Mouse (Mus musculus): Measurements from ENCODE around the gene Mst1.

Gene Mst1

GRCm38 (mm10) chr9:108080168-108080567, at the start of gene Mst1:
Mst1 (plus strand) TSS chr9:108080436.
- in situ Hi-C loops (cut with MboI; ENCODE audit: unreplicated experiment in 2 of 2), result no loop called here

- in situ Hi-C loops (cut with MboI; ENCODE audit: unreplicated experiment in 2 of 2), result no loop called here
Observed at GRCm38 (mm10) chr9:108032126-108032525, 48.1 kb upstream of the Mst1 start.

GRCm38 (mm10) chr9:108035331-108036156, 44.7 kb upstream of the Mst1 start:
- in situ Hi-C loops (cut with MboI; ENCODE audit: unreplicated experiment in 2 of 2), result no loop called here

GRCm38 (mm10) chr9:108044751-108045492, 35.3 kb upstream of the Mst1 start:
- in situ Hi-C loops (cut with MboI; ENCODE audit: unreplicated experiment in 2 of 2), result loop anchor here in 1 of 2 experiments (5.0 kb wide), 1 partner anchor 38 kb away; no protein-coding TSS in a partner anchor

- in situ Hi-C loops (cut with MboI; ENCODE audit: unreplicated experiment in 2 of 2), result loop anchor here in 1 of 2 experiments (5.0 kb wide), 1 partner anchor 39 kb away; no protein-coding TSS in a partner anchor
Observed at GRCm38 (mm10) chr9:108046582-108046981, 33.7 kb upstream of the Mst1 start.

- in situ Hi-C loops (cut with MboI; ENCODE audit: unreplicated experiment in 2 of 2), result loop anchor here in 1 of 2 experiments (5.0 kb wide), 1 partner anchor 41 kb away; no protein-coding TSS in a partner anchor
Observed at GRCm38 (mm10) chr9:108047601-108048565, 32.4 kb upstream of the Mst1 start.

- in situ Hi-C loops (cut with MboI; ENCODE audit: unreplicated experiment in 2 of 2), result loop anchor here in 1 of 2 experiments (5.0 kb wide), 1 partner anchor 41 kb away; no protein-coding TSS in a partner anchor
Observed at GRCm38 (mm10) chr9:108048566-108048955, 31.7 kb upstream of the Mst1 start.

GRCm38 (mm10) chr9:108049016-108049455, 31.2 kb upstream of the Mst1 start, which contains the start of gene Gmppb:
Gmppb (plus strand) TSS chr9:108049242.
- in situ Hi-C loops (cut with MboI; ENCODE audit: unreplicated experiment in 2 of 2), result loop anchor here in 1 of 2 experiments (5.0 kb wide), 1 partner anchor 42 kb away; no protein-coding TSS in a partner anchor

GRCm38 (mm10) chr9:108049561-108050251, 30.5 kb upstream of the Mst1 start:
- in situ Hi-C loops (cut with MboI; ENCODE audit: unreplicated experiment in 2 of 2), result loop anchor here (5.0 to 25.0 kb wide), 3 partner anchors 42 to 412 kb away; partner anchors contain the start of genes Gnai2 (in 1 of the 2) and Rbm5 (in 1 of the 2)

- in situ Hi-C loops (cut with MboI; ENCODE audit: unreplicated experiment in 2 of 2), result loop anchor here in 1 of 2 experiments (25.0 kb wide), 2 partner anchors 289 to 414 kb away; partner anchors contain the start of genes Gnai2 and Rbm5
Observed at GRCm38 (mm10) chr9:108051184-108051930, 28.9 kb upstream of the Mst1 start.

GRCm38 (mm10) chr9:108051931-108052220, 28.4 kb upstream of the Mst1 start:
- in situ Hi-C loops (cut with MboI; ENCODE audit: unreplicated experiment in 2 of 2), result loop anchor here in 1 of 2 experiments (25.0 kb wide), 2 partner anchors 290 to 415 kb away; partner anchors contain the start of genes Gnai2 and Rbm5

GRCm38 (mm10) chr9:108052411-108052810, 27.8 kb upstream of the Mst1 start:
- in situ Hi-C loops (cut with MboI; ENCODE audit: unreplicated experiment in 2 of 2), result loop anchor here in 1 of 2 experiments (25.0 kb wide), 2 partner anchors 290 to 415 kb away; partner anchors contain the start of genes Gnai2 and Rbm5

- in situ Hi-C loops (cut with MboI; ENCODE audit: unreplicated experiment in 2 of 2), result loop anchor here in 1 of 2 experiments (25.0 kb wide), 2 partner anchors 291 to 416 kb away; partner anchors contain the start of genes Gnai2 and Rbm5
Observed at GRCm38 (mm10) chr9:108052885-108053664, 27.2 kb upstream of the Mst1 start, which contains the start of gene Amigo3. Amigo3 (plus strand) TSS chr9:108053159.

GRCm38 (mm10) chr9:108053665-108054225, 26.5 kb upstream of the Mst1 start:
- in situ Hi-C loops (cut with MboI; ENCODE audit: unreplicated experiment in 2 of 2), result loop anchor here in 1 of 2 experiments (25.0 kb wide), 2 partner anchors 291 to 416 kb away; partner anchors contain the start of genes Gnai2 and Rbm5

- in situ Hi-C loops (cut with MboI; ENCODE audit: unreplicated experiment in 2 of 2), result loop anchor here (5.0 to 25.0 kb wide), 3 partner anchors 92 to 417 kb away; partner anchors contain the start of genes Gnai2 (in 1 of the 2) and Rbm5 (in 1 of the 2)
Observed at GRCm38 (mm10) chr9:108054331-108055040, 25.8 kb upstream of the Mst1 start.

- in situ Hi-C loops (cut with MboI; ENCODE audit: unreplicated experiment in 2 of 2), result loop anchor here (5.0 to 25.0 kb wide), 3 partner anchors 93 to 418 kb away; partner anchors contain the start of genes Gnai2 (in 1 of the 2) and Rbm5 (in 1 of the 2)
Observed at GRCm38 (mm10) chr9:108055061-108055460, 25.2 kb upstream of the Mst1 start.
